Mouse (Mus musculus) heart, embryonic 13.5 days (tissue): Measurements from ENCODE around the gene Nfatc2. TPM values are rescaled to one million over a fixed set of nuclear protein-coding genes. Genes with fewer than 3 reads are reported as not detected.
A peak's percentile ranks its signal among the peaks of the same experiment; 100 is the strongest.

Experiments
- ATAC-seq: fragments of 200-750 bp; cut with Nextera tagmentation; 2 replicates; pipeline ENCODE4 v1.8.0; 2017; ENCODE audit warnings: moderate TSS enrichment; ENCODE audit not compliant: insufficient number of reproducible peaks, low FRiP score, low TSS enrichment; ENCODE audit errors: extremely low read depth
- H3K27ac ChIP-seq: fragments of 300-500 bp; sonication (generic); replicated peaks from 2 replicates; pipeline ENCODE4 v1.5.1; 2015; ENCODE audit warnings: moderate library complexity, mild to moderate bottlenecking, inconsistent platforms
- H3K27me3 ChIP-seq: fragments of 300-500 bp; sonication (generic); replicated peaks from 2 replicates; pipeline ENCODE4 v1.6.1; 2015; ENCODE audit warnings: mild to moderate bottlenecking, inconsistent platforms
- H3K36me3 ChIP-seq: fragments of 300-500 bp; sonication (generic); 2 replicates; pipeline ENCODE4 v1.6.1; 2015; ENCODE audit warnings: mild to moderate bottlenecking, inconsistent platforms
- H3K4me1 ChIP-seq: fragments of 300-500 bp; sonication (generic); 2 replicates; pipeline ENCODE4 v1.6.1; 2015; ENCODE audit warnings: inconsistent platforms
- H3K4me2 ChIP-seq: fragments of 300-500 bp; sonication (generic); 2 replicates; pipeline ENCODE4 v1.6.1; 2015; ENCODE audit warnings: inconsistent platforms, mild to moderate bottlenecking, moderate library complexity
- H3K4me3 ChIP-seq: fragments of 300-500 bp; sonication (generic); 2 replicates; pipeline ENCODE4 v1.5.1; 2015; ENCODE audit warnings: moderate library complexity, mild to moderate bottlenecking, inconsistent platforms
- H3K9ac ChIP-seq: fragments of 300-500 bp; sonication (generic); 2 replicates; pipeline ENCODE4 v1.6.1; 2015; ENCODE audit warnings: inconsistent platforms, mild to moderate bottlenecking, moderate library complexity
- H3K9me3 ChIP-seq: fragments of 300-500 bp; sonication (generic); 2 replicates; pipeline ENCODE4 v1.6.1; 2016; ENCODE audit warnings: inconsistent platforms
- WGBS: fragments of 180-500 bp; shearing (Covaris S2); methylation state at CpG from one replicate; pipeline ENCODE4 v1.1.7; 2015; ENCODE audit warnings: mixed read lengths; 5-methylcytosine and 5-hydroxymethylcytosine counted together
- polyA plus RNA-seq: library from polyadenylated mRNA; unstranded; fragments of >200 nt; fragmentation: Nextera tagmentation; extraction: Ambion mirVana; gene quantifications from 2 replicates; pipeline ENCODE4 v1.2.1, GENCODE M21; 2015

The Nfatc2 gene
- polyA plus RNA-seq, 1 experiment from 2014 or later: 10.1 TPM

DNA sequence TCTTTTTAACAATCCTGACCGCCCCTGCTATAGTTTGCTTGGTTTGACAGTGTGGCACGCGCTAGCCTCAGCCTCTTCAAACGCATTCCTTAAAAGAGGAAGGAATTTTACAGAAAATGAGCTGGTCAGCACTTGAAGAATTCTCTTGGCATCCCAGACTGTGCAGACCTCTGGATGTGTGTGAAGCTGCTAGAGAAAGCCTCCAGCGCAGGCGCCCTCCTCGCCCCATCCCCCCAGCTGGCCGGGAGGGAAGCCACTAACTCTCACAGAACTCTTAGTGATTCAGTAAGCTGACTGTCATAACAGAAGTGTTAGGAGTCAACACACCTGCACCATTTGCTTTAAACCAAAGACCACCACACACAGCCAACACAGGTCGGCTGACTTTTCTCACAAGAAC is 23.3 kb downstream of the Nfatc2 start:
- peak overlapping the region; percentile 25 for H3K4me2 ChIP-seq

DNA sequence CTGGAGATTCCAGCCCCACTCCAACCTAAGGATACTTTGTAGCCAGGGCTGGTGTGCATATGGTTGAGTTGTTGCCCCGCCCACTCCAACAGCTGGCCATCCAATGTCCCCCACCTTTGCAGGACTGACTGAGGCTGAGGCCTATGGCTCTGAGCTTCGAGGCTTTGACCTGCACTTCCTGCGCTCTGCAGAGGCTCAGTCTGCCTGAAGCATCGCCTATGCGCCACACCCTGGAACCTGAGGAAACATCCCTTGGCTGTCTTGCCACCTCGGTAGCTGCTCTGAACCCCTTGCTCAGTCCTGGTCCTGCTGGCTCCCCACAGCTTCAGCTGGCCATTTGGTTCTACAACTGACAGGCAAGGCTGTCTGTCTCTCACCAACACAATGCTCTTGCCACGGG is 24.1 kb downstream of the Nfatc2 start:
- WGBS: 60% methylated on average over 7 of the region's 7 CpGs
- 0 out of 2 replicates have a peak overlapping the region, but pooled peaks have one; percentile 25 for H3K9ac ChIP-seq

More for the DNA sequence above, 23.3 kb downstream of the Nfatc2 start:
- Histone ChIP-seq H3K9ac (peak overlapping the region; percentile 25), H3K9me3 (no peaks in the 10 kb centered on the region), H3K27me3 (no peaks in the 10 kb centered on the region), H3K27ac (peak overlapping the region; percentile 10; the same call in 1 of the 2 replicates), H3K4me3 (no peak overlapping the region), H3K4me1 (peaks cover 84% of the 10 kb centered on the region), H3K36me3 (no peaks in the 10 kb centered on the region; the same call in 1 of the 2 replicates)
- ATAC-seq: no peak
- 46% methylated on average over 9 of the region's 9 CpGs for WGBS

DNA sequence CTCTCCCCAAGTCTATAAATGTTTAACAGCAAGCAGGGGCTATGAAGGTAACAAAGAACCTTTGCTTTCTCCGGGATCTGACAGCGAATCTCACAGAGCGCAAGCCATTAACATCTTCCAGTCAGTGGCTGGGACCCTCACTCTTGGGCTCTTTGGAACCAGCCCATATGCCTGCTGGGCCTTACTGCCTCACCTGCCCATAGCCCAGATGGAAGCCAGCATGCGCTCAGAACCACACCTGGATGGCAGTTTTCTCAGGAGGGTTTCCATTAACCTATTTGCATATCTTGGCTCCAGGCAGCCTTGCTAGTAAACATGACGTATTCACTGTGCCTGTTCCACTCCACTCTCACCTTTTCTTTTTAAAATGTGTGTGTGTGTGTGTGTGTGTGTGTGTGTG is 25.6 kb downstream of the Nfatc2 start:
- peaks cover 66% of the 10 kb centered on the region for H3K4me1 ChIP-seq

More for the DNA sequence above, 24.1 kb downstream of the Nfatc2 start:
- peaks cover 80% of the 10 kb centered on the region for H3K4me1 ChIP-seq
- no peaks in the 10 kb centered on the region; the same call in 1 of the 2 replicates for H3K36me3 ChIP-seq
- H3K4me2 ChIP-seq: no peak overlapping the region
- no peak for ATAC-seq
- H3K9me3 ChIP-seq: no peaks in the 10 kb centered on the region
- peak overlapping the region; percentile 10; the same call in 1 of the 2 replicates for H3K27ac ChIP-seq
- no peaks in the 10 kb centered on the region for H3K27me3 ChIP-seq
- no peak overlapping the region for H3K4me3 ChIP-seq

DNA sequence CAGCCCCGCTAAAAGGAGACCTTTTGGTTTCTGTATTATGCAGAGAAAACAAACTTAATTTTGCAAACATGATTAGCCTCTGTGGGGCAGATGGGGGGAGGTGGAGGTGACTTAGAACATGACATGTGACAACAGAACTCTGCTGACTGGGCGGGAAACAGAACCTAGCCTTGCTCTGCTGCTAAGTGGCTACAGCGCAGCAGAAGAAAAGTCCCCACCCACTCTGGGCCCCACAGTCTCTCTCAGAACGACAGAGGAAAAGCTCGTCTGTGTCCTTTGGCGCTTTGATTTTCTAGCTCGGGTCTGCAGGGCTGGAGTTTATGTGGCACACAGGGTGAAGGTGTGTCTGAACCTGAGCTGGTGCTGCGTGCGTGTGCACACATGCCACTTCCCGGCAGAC is 26.5 kb downstream of the Nfatc2 start:
- Histone ChIP-seq H3K36me3 (peaks cover 16% of the 10 kb centered on the region), H3K9me3 (no peaks in the 10 kb centered on the region), H3K4me3 (no peak overlapping the region), H3K27me3 (no peaks in the 10 kb centered on the region), H3K4me2 (peak overlapping the region; percentile 25; the same call in 1 of the 2 replicates), H3K4me1 (peaks cover 57% of the 10 kb centered on the region), H3K9ac (no peak overlapping the region; the same call in none of the 2 replicates), H3K27ac (peak overlapping the region; percentile 69)
- 42% methylated on average over 10 of the region's 10 CpGs for WGBS
- ATAC-seq: no peak

More for the DNA sequence above, 25.6 kb downstream of the Nfatc2 start:
- H3K36me3 ChIP-seq: peaks cover 7% of the 10 kb centered on the region
- no peaks in the 10 kb centered on the region for H3K27me3 ChIP-seq
- H3K27ac ChIP-seq: peak overlapping the region; percentile 69; the same call in 1 of the 2 replicates
- WGBS: 89% methylated on average over 5 of the region's 5 CpGs
- ATAC-seq: no peak
- H3K4me3 ChIP-seq: no peak overlapping the region
- H3K4me2 ChIP-seq: no peak overlapping the region
- H3K9me3 ChIP-seq: no peaks in the 10 kb centered on the region
- H3K9ac ChIP-seq: peak overlapping the region; percentile 28; the same call in 1 of the 2 replicates

DNA sequence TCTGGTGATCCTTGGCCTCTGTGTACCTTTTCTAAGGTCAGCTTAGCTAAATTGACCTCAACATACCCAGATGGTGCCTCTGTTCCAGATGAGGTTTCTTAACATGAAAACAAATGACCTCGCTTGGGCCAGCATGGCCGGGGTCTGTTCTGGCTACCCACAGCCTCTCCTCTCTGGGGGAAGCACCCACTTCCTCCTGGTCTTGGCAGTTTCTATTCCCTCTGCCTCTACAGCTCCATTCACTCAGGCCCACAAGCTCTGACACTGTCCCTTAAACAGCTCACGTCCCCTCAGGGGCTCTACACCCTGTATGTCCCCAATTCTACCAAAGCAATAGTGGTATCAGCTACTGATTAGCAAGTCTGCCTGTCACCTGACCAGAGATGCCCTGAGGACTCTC is 27.6 kb downstream of the Nfatc2 start:
- Histone ChIP-seq H3K27ac (peak overlapping the region; percentile 69), H3K4me2 (no peak overlapping the region), H3K4me3 (no peak overlapping the region), H3K27me3 (no peaks in the 10 kb centered on the region), H3K9me3 (no peaks in the 10 kb centered on the region), H3K4me1 (peaks cover 47% of the 10 kb centered on the region), H3K36me3 (peaks cover 26% of the 10 kb centered on the region), H3K9ac (no peak overlapping the region)
- no peak for ATAC-seq
- 64% methylated on average over 3 of the region's 3 CpGs for WGBS

DNA sequence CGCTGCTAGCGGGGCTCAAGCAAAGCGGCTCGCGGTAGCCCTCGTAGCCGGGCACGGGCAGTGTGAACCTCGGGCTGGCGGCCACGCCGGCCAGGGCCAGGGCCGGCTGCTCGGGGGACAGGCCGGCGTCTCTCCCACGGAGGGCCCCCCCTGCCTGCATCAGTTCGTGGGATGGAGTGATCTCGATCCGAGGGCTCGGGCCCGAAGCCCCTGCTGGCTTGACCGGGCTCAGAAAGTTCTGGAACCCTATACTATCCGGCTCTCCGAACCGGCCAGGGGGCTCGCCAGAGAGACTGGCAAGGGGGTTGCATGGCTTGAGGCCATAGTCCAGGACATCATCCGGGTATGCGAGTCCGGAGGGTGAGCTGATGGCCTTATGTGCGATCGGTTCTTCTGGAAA is 30.2 kb downstream of the Nfatc2 start:
- no peak for ATAC-seq
- H3K36me3 ChIP-seq: peaks cover 47% of the 10 kb centered on the region
- 91% methylated on average over 32 of the region's 32 CpGs for WGBS
- no peaks in the 10 kb centered on the region for H3K9me3 ChIP-seq
- H3K27me3 ChIP-seq: no peaks in the 10 kb centered on the region
- H3K4me3 ChIP-seq: no peak overlapping the region
- peaks cover 28% of the 10 kb centered on the region for H3K4me1 ChIP-seq
- H3K27ac ChIP-seq: no peak overlapping the region
- H3K4me2 ChIP-seq: no peak overlapping the region
- H3K9ac ChIP-seq: no peak overlapping the region

DNA sequence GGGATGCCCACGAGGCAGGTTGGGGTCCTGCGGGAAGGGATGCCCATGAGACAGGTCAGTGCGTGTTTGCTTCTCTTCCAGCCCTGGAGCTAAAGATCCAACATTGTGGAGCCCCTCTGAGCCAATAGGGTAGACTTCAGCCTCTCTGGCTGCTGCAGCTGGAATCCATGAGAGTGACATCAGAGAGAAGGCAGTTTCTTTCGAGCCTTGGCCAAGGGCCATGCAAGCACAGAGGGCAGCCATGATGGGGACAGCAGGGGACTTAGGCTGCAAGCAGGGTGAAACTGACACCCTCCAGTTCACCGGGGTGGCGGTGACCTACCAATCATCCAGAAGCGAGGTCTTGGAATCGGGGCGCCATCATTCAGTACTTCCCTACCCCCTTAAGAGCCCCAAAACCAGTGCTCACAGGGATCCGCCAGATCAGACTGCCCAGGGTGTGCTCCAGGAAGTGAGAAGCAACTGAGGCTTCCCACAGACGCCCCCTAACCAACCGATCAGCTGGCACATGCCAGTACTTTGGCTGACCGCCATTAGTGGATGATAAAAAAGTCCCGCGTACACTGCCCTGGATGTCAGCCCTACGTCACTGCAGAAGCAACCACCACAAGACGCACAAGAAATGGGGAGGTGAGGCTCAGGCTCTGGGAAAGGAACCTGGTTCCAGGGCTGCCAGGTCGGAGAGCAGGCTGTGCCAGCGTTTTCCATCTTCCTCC is 35.8 kb downstream of the Nfatc2 start:
- Histone ChIP-seq H3K36me3 (peaks cover 47% of the 10 kb centered on the region), H3K9ac (no peak overlapping the region), H3K4me3 (no peak overlapping the region), H3K27ac (peak overlapping the region; percentile 48; the same call in 1 of the 2 replicates), H3K4me2 (no peak overlapping the region), H3K9me3 (no peaks in the 10 kb centered on the region), H3K27me3 (0 out of 2 replicates have a peak, but pooled peaks cover 15% of the 10 kb centered on the region), H3K4me1 (peaks cover 50% of the 10 kb centered on the region)
- 66% methylated on average over 19 of the region's 19 CpGs for WGBS
- ATAC-seq: no peak

DNA sequence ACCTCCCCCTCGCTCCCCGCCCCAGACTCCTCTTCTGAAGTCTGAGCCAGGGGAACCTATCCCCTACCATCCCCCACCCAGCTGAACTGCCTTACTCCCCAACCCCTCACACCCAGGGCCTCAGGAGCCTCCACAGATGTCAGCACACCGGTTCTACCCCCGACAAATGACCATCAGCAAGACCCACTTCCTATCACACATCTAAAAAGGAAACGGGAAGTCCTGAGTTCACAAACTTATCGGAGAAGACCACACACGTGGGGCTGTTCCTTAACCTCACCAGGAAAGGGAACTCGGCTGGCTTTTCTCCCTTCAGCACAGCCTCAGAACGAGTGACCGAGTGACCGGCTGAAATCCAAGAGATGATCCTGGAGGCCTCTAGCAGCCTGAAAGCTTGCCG is 38.3 kb downstream of the Nfatc2 start:
- no peak for ATAC-seq
- Histone ChIP-seq H3K27ac (peak overlapping the region; percentile 38), H3K9me3 (no peaks in the 10 kb centered on the region), H3K36me3 (peaks cover 25% of the 10 kb centered on the region), H3K9ac (peak overlapping the region; percentile 56), H3K4me1 (peaks cover 60% of the 10 kb centered on the region), H3K4me2 (peak overlapping the region; percentile 30), H3K27me3 (peaks cover 22% of the 10 kb centered on the region; the same call in 1 of the 2 replicates), H3K4me3 (no peak overlapping the region)
- WGBS: 21% methylated on average over 12 of the region's 12 CpGs

DNA sequence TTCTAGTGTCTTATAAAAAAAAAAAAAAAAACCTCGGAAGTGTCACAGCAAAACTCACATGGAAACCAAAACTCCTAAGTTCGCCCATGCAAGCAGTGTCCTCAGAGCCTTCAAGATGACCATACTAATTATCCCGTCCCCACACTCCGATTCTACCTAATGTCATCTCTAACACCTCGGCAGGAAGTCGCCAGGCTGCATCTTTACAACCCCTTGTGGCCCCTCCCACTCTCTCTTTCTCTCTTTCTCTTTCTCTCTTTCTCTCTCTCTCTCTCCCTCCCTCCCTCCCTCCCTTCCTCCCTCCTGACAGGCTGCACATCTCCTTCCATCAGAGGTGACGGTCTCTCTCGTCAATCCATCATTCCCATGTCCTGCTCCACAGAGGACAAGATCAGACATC is 44.4 kb downstream of the Nfatc2 start:
- ATAC-seq: no peak
- Histone ChIP-seq H3K4me2 (no peak overlapping the region), H3K9me3 (no peaks in the 10 kb centered on the region), H3K27me3 (peaks cover 40% of the 10 kb centered on the region), H3K4me3 (no peak overlapping the region), H3K9ac (no peak overlapping the region), H3K36me3 (no peaks in the 10 kb centered on the region), H3K4me1 (peaks cover 79% of the 10 kb centered on the region), H3K27ac (no peak overlapping the region)
- WGBS: 52% methylated on average over 8 of the region's 8 CpGs

DNA sequence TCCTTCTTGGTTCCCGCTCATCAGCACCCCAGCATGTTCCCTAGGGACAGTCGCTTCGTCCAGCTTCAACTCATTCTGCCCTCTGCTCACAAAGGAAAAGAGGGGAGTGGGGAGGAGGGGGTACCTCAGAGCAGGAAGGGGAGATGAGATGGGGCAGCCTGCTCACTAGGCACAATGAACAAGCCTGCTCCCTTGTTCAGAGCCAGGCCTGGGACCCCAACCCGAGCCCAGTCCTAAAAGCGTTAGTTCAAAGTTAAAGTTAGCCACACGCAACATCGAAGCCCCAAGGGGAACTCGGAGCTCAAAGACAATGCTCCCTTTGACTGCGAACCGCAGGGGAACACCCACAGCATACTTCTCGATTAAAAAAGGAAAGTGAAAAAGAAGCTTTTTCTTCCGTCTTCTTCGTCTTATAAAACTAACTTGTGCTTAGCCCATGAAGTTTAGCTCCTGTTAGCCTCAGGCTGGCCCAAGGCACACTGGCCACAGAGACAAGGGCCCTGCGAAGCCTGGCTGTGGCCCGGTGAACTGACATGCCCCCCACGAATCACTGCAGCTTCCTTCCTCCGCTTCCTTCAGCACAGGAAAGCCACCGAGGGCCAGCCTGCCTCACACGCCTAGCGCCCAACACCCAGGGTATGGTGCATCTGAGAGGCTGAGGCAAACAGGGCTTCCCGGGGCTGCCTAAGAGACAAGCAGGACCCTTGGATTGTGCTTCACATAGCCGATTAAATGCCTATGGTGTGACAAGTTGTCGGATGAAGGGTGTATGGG is 45.4 kb downstream of the Nfatc2 start:
- H3K27ac ChIP-seq: no peak overlapping the region
- peaks cover 80% of the 10 kb centered on the region for H3K4me1 ChIP-seq
- 45% methylated on average over 23 of the region's 23 CpGs for WGBS
- peaks cover 35% of the 10 kb centered on the region for H3K27me3 ChIP-seq
- ATAC-seq: no peak
- H3K9ac ChIP-seq: peak overlapping the region; percentile 17
- H3K36me3 ChIP-seq: no peaks in the 10 kb centered on the region
- no peak overlapping the region for H3K4me3 ChIP-seq
- peak overlapping the region; percentile 26 for H3K4me2 ChIP-seq
- H3K9me3 ChIP-seq: no peaks in the 10 kb centered on the region

DNA sequence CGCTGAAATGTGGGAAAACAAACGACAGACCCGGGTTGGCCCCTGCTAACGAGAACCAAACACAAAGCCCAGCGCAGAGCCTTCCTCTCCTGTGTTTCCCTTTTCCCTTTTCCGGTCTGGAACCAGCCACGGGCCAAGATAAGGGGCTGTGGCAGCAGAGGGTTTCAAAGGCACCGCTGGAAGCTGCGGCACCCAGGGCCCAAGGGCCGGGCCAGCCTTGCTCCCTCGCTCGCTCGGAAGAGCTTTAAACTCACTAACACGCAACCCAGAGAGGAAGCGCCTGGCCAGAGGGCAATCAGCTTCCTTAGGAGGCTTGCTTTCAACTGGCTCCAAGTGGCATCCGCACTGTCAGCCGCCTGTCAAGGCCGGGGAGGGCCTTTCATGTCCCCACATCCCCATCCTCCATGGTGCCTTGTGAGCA is 47.9 kb downstream of the Nfatc2 start:
- H3K9me3 ChIP-seq: no peaks in the 10 kb centered on the region
- peaks cover 92% of the 10 kb centered on the region for H3K4me1 ChIP-seq
- H3K27ac ChIP-seq: no peak overlapping the region; the same call in none of the 2 replicates
- 12% methylated on average over 18 of the region's 18 CpGs for WGBS
- no peak overlapping the region for H3K4me3 ChIP-seq
- peak overlapping the region; percentile 47 for H3K4me2 ChIP-seq
- no peaks in the 10 kb centered on the region for H3K36me3 ChIP-seq
- ATAC-seq: no peak
- peaks cover 42% of the 10 kb centered on the region for H3K27me3 ChIP-seq
- H3K9ac ChIP-seq: peak overlapping the region; percentile 19
